Mouse (Mus musculus): ENCODE measurements around the gene Ifi209. TPM values are rescaled to one million over a fixed set of nuclear protein-coding genes. Genes with fewer than 3 reads are reported as not detected.
"Not testable (repeated sequence)": the region's sequence is repeated elsewhere in the genome, so short reads cannot be mapped to it uniquely, and the experiment has no call there.

Gene Ifi209
- not detected for total RNA-seq (2021)
- long read RNA-seq: 0 reads

- DNase-seq (ENCODE audit: low spot score in 2 of 2): not testable (repeated sequence)
These were observed at the start of gene Ifi209 for GRCm38 (mm10) chr1:173630622-173631021. Gene Ifi209 (plus strand): TSS chr1:173630917.

- DNase-seq (ENCODE audit: low spot score in 2 of 2): not testable (repeated sequence)
These were observed 41.0 kb upstream of the Ifi209 start for GRCm38 (mm10) chr1:173589698-173590097.

- DNase-seq (ENCODE audit: low spot score in 2 of 2): not testable (repeated sequence)
These were observed 31.8 kb upstream of the Ifi209 start, which contains the start of gene Ifi213 for GRCm38 (mm10) chr1:173598838-173599494. Gene Ifi213 (minus strand): TSS chr1:173599274.

- DNase-seq (ENCODE audit: low spot score in 2 of 2): not testable (repeated sequence)
These were observed 20.4 kb upstream of the Ifi209 start for GRCm38 (mm10) chr1:173610291-173610690.

- not testable (repeated sequence) for DNase-seq (ENCODE audit: low spot score in 2 of 2)
These were observed 8.5 kb upstream of the Ifi209 start for GRCm38 (mm10) chr1:173622216-173622615.

GRCm38 (mm10) chr1:173624052-173624451 is 6.7 kb upstream of the Ifi209 start:
- DNase-seq (ENCODE audit: low spot score in 2 of 2): no peak

GRCm38 (mm10) chr1:173626686-173627085 is 4.0 kb upstream of the Ifi209 start:
- no peak for DNase-seq (ENCODE audit: low spot score in 2 of 2)

GRCm38 (mm10) chr1:173633969-173634645 is 3.4 kb downstream of the Ifi209 start:
- no peak for DNase-seq (ENCODE audit: low spot score in 2 of 2)

GRCm38 (mm10) chr1:173645393-173645792 is 14.7 kb downstream of the Ifi209 start:
- DNase-seq (ENCODE audit: low spot score in 2 of 2): no peak

GRCm38 (mm10) chr1:173657973-173658372 is 27.3 kb downstream of the Ifi209 start:
- no peak for DNase-seq (ENCODE audit: low spot score in 2 of 2)

- not testable (repeated sequence) for DNase-seq (ENCODE audit: low spot score in 2 of 2)
These were observed 42.9 kb downstream of the Ifi209 start, which contains the start of gene Ifi208 for GRCm38 (mm10) chr1:173673458-173674097. Gene Ifi208 (plus strand): TSS chr1:173673675.

- not testable (repeated sequence) for DNase-seq (ENCODE audit: low spot score in 2 of 2)
These were observed 47.9 kb downstream of the Ifi209 start for GRCm38 (mm10) chr1:173678605-173679004.

GRCm38 (mm10) chr1:173694270-173694669 is 63.6 kb downstream of the Ifi209 start:
- no peak for DNase-seq (ENCODE audit: low spot score in 2 of 2)

Small RNAs within 50 kb of the gene (microRNA-seq; reads per million reads assigned to microRNA genes)
- 0 reads per million in 2 experiments for gene Gm44339

Other genes starting within 250 kb of the Ifi209 start
- gene Ifi206, start 139.9 kb upstream of the Ifi209 start, total RNA-seq (2021): not detected
- not detected for gene Ifi214, start 95.0 kb upstream of the Ifi209 start, total RNA-seq (2021)
- gene Ifi213, start 31.6 kb upstream of the Ifi209 start, total RNA-seq (2021): not detected
- gene Ifi208, start 42.8 kb downstream of the Ifi209 start, total RNA-seq (2021): not detected
- gene Ifi207, start 110.8 kb downstream of the Ifi209 start, total RNA-seq (2021): under 1 TPM in 1 of 2 experiments, not detected in 1; 0.30 TPM
- gene Ifi204, start 136.0 kb downstream of the Ifi209 start, total RNA-seq (2021): under 1 TPM; 0.17 to 0.23 TPM

Data from layer of hippocampus, adult 18-20 months (tissue).